Mouse (Mus musculus): ENCODE data around the gene Klk7.

- TF ChIP-seq CTCF (IDR thresholded peaks at IDR 0.05) (no peak), EP300 (IDR thresholded peaks at IDR 0.05) (no peak)
Observed at GRCm38 (mm10) chr7:43815211-43815610, 4.1 kb downstream of the Klk7 start.
